Mouse (Mus musculus) MEL (cell line): ENCODE measurements at regions not wholly inside any gene's neighbourhood (a gene's known extent, or its start where the extent isn't known, plus 50 kb on each side); places are given as distances from the start of the nearest gene placed in this dataset.

Source experiments
- CTCF ChIP-seq, 3 experiments: IDR thresholded peaks in 2 of 3; conservative IDR thresholded peaks in 1 of 3; 2 replicates each; pipeline ENCODE4 v1.5.1; 2011 to 2012; ENCODE audit warnings: low read length in 3 of 3, low read depth in 2 of 3, mild to moderate bottlenecking in 2 of 3, improper control_type of control experiment in 1 of 3, inconsistent platforms in 1 of 3, mixed read lengths in 1 of 3, moderate library complexity in 1 of 3; ENCODE audit not compliant: control insufficient read depth in 1 of 3, insufficient read depth in 1 of 3, poor library complexity in 1 of 3, severe bottlenecking in 1 of 3
- ELF1 ChIP-seq: IDR thresholded peaks from 2 replicates; pipeline ENCODE4 v1.6.1; 2014; ENCODE audit warnings: low read depth, mild to moderate bottlenecking, inconsistent platforms, low read length, improper control_type of control experiment, moderate library complexity
- GATA1 ChIP-seq: IDR thresholded peaks from 2 replicates; pipeline ENCODE4 v1.6.1; 2011; ENCODE audit warnings: low read depth, low read length, improper control_type of control experiment
- MAFK ChIP-seq: IDR thresholded peaks from 2 replicates; pipeline ENCODE4 v1.6.1; 2011; ENCODE audit warnings: low read depth, mild to moderate bottlenecking, low read length, improper control_type of control experiment, borderline replicate concordance
- POLR2A ChIP-seq, 2 experiments: IDR thresholded peaks; 2 replicates each; pipeline ENCODE4 v1.6.1; 2011 to 2012; ENCODE audit warnings: low read length in 2 of 2, mild to moderate bottlenecking in 2 of 2, control low read depth in 1 of 2, improper control_type of control experiment in 1 of 2, low read depth in 1 of 2, moderate library complexity in 1 of 2; ENCODE audit not compliant: control insufficient read depth in 1 of 2, insufficient read depth in 1 of 2, poor library complexity in 1 of 2
- SMC3 ChIP-seq: IDR thresholded peaks from 2 replicates; pipeline ENCODE4 v1.6.1; 2011; ENCODE audit warnings: low read depth, low read length, improper control_type of control experiment
- TBP ChIP-seq: IDR thresholded peaks from 2 replicates; pipeline ENCODE4 v1.8.0; 2011; ENCODE audit warnings: low read depth, low read length, improper control_type of control experiment
- ZMIZ1 ChIP-seq: IDR thresholded peaks from 2 replicates; pipeline ENCODE4 v1.6.1; 2012; ENCODE audit warnings: low read depth, mild to moderate bottlenecking, inconsistent platforms, low read length, improper control_type of control experiment, moderate library complexity

- TF ChIP-seq ZMIZ1 (no peak), POLR2A (IDR thresholded peaks at IDR 0.05; ENCODE audit: control insufficient read depth in 1 of 2, insufficient read depth in 1 of 2, low read depth in 1 of 2, low read length in 2 of 2, poor library complexity in 1 of 2) (no peak), GATA1 (no peak), ELF1 (no peak), MAFK (no peak), SMC3 (no peak), CTCF (IDR thresholded peaks at IDR 0.05 in 2 of 3, conservative IDR thresholded peaks at IDR 0.05 in 1 of 3; ENCODE audit: control insufficient read depth in 1 of 3, insufficient read depth in 1 of 3, low read depth in 2 of 3, low read length in 3 of 3, poor library complexity in 1 of 3, severe bottlenecking in 1 of 3) (no peak), TBP (no peak)
These were observed 133.9 kb upstream of the Klf14 start for GRCm38 (mm10) chr6:31092760-31093159.
